Mouse (Mus musculus) brain, adult 2 months (tissue): ENCODE measurements at regions not wholly inside any gene's neighbourhood (a gene's known extent, or its start where the extent isn't known, plus 50 kb on each side); places are given as distances from the start of the nearest gene placed in this dataset.
A peak's percentile ranks its signal among the peaks of the same experiment; 100 is the strongest.

Experiments used
- DNase-seq: peaks from one replicate; pipeline ENCODE4 v3.0.0; 2011; ENCODE audit warnings: low read depth, low spot score

DNA sequence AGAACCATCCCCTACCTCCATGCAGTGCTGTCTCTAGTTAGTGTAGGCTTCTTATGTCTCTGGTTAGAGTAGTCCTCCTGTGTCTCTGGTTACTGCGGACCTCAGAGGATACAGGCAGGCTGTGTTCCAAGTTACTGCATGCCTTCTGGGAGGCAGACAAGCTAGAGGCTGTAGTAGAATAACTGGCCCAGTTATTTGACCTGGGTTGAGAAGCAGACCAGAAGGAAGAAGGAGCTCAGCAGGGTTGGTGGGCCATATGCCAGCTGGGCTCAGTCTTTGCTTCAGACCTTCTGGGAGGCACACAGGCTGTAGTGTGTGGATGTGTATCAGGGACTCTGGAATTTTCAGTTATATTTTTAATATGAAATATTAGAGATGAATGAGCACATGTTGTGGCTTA, 581.6 kb upstream of the Bche start:
- peak; percentile 0 for DNase-seq

DNA sequence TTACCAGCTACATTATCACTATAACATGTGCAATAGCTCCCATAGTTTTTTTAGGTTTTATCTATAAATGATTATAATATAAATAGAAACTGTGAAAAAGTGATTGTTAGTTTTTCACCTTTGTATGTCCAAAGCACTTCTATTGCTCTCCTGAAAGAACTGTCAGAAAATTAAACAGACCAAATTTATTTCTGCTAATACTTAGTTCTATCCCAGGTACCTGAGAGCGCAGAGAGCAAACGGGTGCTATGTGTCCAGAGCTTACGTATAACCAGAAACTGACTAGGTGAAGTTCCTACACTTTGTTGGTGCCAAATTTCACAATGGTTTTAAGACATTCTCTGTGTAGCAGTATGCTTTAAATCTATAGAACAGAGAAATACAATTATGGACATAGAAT, 535.4 kb upstream of the Bche start:
- no peak for DNase-seq
